Mouse (Mus musculus): ENCODE measurements around the gene Slc45a1. TPM values are rescaled to one million over a fixed set of nuclear protein-coding genes. Genes with fewer than 3 reads are reported as not detected.

Slc45a1 gene
- total RNA-seq, 2 experiments from 2014 or later, result 49.1 to 49.4 TPM

- DNase-seq (ENCODE audit: low spot score in 2 of 2), result no peak
Observed at GRCm38 (mm10) chr4:150661886-150662285, 9.9 kb upstream of the Slc45a1 start.

GRCm38 (mm10) chr4:150659926-150660610, 8.1 kb upstream of the Slc45a1 start:
- no peak for DNase-seq (ENCODE audit: low spot score in 2 of 2)

DNA sequence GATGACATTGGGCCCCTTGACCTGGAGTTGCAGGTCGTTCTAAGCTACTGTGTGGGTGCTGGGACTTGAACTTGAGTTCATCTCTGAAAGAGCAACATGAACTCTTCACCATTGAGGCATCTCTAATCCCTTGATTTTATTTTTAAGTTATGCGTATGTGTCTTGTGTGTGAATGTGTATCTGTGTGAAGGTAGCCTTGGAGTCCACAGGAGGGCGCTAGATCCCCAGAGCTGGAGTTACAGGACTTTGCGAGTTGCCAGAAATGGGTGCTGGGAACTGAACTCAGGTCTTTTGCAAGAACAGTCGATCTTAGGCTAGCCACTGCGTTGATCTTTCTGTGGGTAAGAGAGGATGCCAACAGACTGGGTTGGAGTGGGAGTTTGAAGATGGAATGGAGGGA, 4.5 kb upstream of the Slc45a1 start:
- no peak for DNase-seq (ENCODE audit: low spot score in 2 of 2)

DNA sequence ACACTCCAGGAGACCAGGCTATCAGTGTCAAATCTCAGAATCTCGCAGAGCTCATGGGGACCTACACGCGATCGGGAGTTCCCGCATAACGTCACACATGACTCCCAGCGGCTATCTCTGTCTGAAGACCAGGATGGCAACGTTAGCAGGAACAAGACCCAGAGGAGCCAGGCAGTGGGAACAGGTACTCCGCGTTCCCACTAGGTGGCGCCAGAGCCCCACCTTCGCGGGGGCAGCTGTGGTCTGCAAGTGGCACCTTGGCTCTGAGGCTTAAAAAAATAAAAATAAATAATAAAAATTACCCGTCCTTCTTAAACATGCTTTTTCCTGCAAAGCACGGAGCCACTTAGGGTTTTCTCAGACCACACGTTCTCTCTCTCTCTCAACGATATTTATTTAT, 4.0 kb upstream of the Slc45a1 start:
- peak; percentile 85 to 88 for DNase-seq (ENCODE audit: low spot score in 2 of 2)

GRCm38 (mm10) chr4:150653072-150653599, 1.2 kb upstream of the Slc45a1 start:
- DNase-seq (ENCODE audit: low spot score in 2 of 2), result no peak

DNA sequence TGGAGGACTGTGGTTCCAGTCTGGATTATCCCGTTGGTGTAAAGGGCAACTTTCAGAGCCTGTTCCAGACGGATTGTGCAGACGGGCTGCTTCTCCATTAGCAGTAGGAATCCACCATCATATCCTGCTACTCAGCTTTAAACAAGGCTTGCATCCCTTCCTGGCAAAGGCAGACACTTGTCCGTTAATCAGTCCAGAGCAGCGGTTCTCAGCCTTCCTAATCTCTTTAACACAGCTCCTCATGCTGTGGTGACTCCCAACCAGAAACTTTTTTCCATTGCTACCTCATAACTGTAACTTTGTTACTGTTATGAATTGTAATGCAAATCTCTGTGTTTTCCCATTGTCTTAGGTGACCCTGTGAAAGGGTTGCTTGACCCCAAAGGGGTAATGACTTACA, 2.6 kb downstream of the Slc45a1 start:
- DNase-seq (ENCODE audit: low spot score in 2 of 2), result no peak

GRCm38 (mm10) chr4:150644299-150644698, 7.7 kb downstream of the Slc45a1 start:
- DNase-seq (ENCODE audit: low spot score in 2 of 2), result no peak

GRCm38 (mm10) chr4:150636635-150637034, 15.3 kb downstream of the Slc45a1 start:
- DNase-seq (ENCODE audit: low spot score in 2 of 2), result no peak

- no peak for DNase-seq (ENCODE audit: low spot score in 2 of 2)
Observed at GRCm38 (mm10) chr4:150635568-150635967, 16.4 kb downstream of the Slc45a1 start.

DNA sequence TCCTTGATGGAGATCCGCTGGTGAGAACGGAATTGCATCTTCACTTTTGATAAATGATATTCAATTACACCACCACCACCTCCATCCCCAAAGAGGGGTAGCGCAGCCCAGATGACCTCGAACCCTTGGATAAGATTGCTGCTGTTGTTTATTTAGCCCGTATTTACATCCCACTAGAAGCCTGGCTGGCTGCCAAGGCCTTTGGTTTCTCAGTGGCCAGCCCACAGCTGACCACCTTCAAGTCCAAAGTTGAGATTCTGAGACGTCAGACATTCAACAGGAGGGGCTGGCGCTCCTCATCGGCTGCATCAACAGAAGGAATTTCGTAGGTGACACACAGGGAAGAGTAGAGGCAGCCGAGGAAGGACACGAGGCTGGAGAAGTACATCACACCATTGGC, 22.7 kb downstream of the Slc45a1 start:
- DNase-seq (ENCODE audit: low spot score in 2 of 2), result no peak

DNA sequence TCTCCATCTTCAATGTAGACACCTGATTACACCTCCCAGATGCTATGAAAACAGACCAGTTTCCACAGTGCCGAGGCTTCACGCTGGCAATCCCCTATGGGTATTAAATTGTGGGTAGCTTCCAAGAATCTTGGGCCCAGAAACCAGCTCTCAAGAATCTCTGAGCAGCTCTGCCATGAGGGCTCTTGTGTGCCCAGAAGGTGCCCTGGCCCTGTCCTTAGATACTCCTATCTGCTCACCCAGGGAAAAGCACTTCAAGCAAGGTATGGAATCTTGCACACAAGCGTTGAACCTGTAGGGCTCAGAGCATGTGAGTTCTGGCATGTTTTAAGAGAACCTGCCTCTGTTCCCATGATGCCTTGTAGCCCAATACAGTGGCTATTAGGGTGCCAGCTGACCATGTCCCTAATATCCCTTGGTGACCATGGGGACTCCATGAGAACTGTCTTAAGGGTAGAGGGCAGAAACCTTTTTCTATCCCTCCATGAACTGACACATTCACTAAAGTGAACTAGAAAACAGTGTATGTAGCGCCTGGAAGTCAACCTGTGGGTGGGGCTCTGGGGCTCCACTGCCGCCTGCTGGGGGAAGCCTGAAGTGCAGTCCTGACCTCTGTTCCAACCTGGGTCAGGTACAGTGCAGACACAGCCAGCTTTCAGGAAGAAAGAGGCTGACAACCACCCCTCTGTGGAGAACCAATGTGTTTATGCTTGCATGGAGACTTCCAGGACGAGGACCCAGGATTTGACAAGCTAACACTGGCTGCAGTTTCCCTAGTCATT, 25.8 kb downstream of the Slc45a1 start:
- peak; percentile 43 to 55 for DNase-seq (ENCODE audit: low spot score in 2 of 2)

GRCm38 (mm10) chr4:150625425-150625824, 26.5 kb downstream of the Slc45a1 start:
- peak; percentile 65 for DNase-seq (ENCODE audit: low spot score in 2 of 2)

- DNase-seq (ENCODE audit: low spot score in 2 of 2), result no peak
Observed at GRCm38 (mm10) chr4:150624933-150625332, 27.0 kb downstream of the Slc45a1 start.

- no peak for DNase-seq (ENCODE audit: low spot score in 2 of 2)
Observed at GRCm38 (mm10) chr4:150624214-150624823, 27.7 kb downstream of the Slc45a1 start.

DNA sequence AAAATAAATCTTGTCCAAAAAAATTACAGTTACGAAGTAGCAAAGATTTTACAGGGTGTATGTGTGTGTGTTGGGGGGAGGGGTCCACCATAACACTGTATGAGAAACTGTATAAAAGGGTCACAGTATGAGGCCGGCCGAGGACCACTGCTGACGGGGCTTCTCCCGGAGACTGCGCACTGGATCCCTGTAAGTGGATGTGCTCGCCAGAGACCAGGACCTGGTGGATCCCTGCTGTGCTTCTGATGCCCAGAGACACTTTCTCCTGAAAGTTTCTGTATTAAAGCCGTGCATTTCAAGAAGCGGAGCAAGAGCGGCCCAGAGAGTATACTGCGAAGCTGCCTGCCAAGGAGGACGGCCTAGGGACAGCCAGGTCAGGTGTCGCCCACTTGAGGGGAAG, 29.3 kb downstream of the Slc45a1 start:
- no peak for DNase-seq (ENCODE audit: low spot score in 2 of 2)

DNA sequence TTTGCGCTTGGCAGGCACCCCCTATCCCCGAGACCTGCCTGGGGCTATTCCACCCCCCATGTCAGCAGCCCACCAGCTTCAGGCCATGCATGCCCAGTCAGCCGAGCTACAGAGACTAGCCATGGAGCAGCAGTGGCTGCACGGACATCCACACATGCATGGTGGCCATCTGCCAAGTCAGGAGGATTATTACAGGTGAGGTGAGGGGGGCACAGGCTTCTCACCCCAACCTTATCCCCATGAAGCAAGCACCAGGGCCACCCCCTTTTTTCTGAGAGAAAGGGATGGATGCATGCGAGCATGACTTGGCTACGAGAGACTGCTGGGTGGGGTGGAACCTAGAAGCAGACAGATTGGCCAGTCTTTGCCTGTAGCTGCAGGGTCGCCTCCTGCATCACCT, 33.0 kb downstream of the Slc45a1 start:
- no peak for DNase-seq (ENCODE audit: low spot score in 2 of 2)

DNA sequence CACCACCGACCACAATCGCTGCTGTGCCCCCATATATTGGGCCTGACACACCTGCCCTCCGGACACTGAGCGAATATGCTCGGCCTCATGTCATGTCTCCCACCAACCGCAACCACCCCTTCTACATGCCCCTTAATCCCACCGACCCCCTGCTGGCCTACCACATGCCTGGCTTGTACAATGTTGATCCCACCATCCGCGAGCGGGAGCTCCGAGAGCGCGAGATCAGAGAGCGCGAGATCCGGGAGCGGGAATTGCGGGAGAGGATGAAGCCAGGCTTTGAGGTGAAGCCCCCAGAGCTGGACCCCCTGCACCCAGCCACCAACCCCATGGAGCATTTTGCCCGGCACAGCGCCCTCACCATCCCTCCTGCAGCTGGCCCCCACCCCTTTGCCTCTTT, 35.1 kb downstream of the Slc45a1 start:
- DNase-seq (ENCODE audit: low spot score in 2 of 2), result no peak

DNA sequence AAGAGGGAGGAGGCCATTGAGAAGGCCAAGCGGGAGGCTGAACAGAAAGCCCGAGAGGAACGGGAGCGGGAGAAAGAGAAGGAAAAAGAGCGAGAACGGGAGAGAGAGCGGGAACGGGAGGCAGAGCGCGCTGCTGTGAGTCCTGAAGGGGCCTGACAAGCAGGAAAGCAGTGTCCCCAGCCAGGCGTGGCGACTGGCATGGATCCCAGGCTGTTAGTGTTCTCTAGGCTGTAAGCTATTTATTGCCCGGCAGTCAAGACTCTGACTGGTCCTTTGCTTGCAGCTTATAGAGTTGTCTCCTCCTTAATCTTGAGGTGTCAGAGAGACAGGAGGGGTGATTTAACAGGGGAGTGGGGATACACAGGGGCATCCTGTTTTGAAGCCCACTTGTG, 35.9 kb downstream of the Slc45a1 start:
- no peak for DNase-seq (ENCODE audit: low spot score in 2 of 2)

DNA sequence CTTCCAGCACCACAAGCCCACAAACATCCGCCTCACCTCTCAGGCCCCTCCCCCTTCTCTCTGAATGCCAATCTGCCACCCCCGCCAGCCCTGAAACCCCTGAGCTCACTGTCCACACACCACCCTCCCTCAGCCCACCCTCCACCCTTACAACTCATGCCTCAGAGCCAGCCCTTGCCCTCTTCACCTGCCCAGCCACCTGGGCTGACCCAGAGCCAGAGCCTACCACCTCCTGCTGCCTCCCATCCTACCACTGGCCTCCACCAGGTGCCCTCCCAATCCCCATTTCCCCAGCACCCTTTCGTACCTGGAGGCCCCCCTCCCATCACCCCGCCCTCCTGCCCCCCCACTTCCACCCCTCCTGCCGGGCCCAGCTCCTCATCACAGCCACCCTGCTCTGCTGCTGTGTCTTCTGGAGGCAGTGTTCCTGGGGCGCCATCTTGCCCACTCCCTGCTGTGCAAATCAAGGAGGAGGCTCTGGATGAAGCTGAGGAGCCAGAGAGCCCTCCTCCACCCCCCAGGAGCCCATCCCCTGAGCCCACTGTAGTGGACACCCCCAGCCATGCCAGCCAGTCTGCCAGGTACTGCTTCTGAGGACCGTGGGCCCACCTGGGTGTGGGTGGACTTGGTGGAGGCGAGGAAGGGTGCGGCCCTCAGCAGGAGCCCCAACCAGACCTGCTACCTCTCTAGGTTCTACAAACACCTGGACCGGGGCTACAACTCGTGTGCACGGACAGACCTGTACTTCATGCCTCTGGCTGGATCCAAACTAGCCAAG, 36.5 kb downstream of the Slc45a1 start:
- no peak for DNase-seq (ENCODE audit: low spot score in 2 of 2)

DNA sequence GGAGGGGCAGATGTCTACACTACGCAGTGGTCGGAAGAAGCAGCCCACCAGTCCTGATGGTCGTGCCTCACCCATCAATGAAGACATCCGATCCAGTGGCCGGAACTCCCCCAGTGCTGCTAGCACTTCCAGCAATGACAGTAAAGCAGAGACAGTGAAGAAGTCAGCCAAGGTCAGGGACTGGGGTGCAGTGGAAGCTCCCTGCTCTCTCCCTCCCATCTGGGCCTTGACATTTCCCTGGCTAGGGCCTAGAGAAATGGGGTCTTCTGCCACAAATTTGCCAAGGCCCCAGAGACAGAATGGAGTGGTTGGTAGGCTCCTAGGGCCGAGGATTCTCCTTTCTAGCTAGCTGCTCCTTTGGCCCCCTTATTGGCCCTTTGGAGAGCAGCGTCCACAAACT, 38.3 kb downstream of the Slc45a1 start:
- no peak for DNase-seq (ENCODE audit: low spot score in 2 of 2)

GRCm38 (mm10) chr4:150608670-150609069, 43.3 kb downstream of the Slc45a1 start:
- no peak for DNase-seq (ENCODE audit: low spot score in 2 of 2)
